In the genomic region with DNA sequence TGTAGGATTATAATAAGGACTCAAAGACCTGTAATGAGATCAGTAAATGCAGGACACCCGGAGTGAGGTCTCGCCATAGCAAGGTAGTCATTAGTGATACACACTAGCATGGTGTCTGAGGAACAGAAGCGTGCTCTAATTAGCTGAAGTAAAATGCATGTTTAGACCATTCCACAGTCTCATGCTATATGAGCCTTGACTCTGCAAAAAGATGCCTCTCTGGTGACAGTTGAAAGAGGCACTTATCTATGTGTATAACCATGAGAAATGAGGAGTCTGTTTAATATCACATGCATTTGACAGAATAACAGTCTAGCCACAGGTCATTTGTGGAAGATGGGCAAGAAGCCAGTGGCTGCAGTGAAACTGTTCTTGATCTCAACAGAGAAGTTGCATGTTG, we compare ENCODE assay signal across 17 mouse cellular contexts.
"Had no signal": no experiment of that assay in that cellular context is flagged by ENCODE, and none has a peak within 500 bp of the region (broad histone marks: within the 10 kb centered on the region; RNA-seq: fewer than 3 reads in every experiment).

No protein-coding gene starts in this region.

- H3K4me3 ChIP-seq: layer of hippocampus, adult 2 months; limb, embryonic 12.5 days; myocyte; neural tube, embryonic 12.5 days had no signal

- H3K9ac ChIP-seq: limb, embryonic 12.5 days; liver, embryonic 14.5 days; neural tube, embryonic 12.5 days had no signal

- H3K27ac ChIP-seq: layer of hippocampus, adult 2 months; limb, embryonic 12.5 days; liver, embryonic 14.5 days; neural tube, embryonic 12.5 days had no signal

- DNase-seq: kidney, adult 18-20 months; kidney, postnatal 10 days; kidney, postnatal 4 days; liver; lung, adult 18-20 months; lung, postnatal 4 days; retina, postnatal 1 day; right cerebral cortex, postnatal 4 days; spleen, adult 18-20 months; thymus, adult 18-20 months; thymus, postnatal 14 days had no signal

- H3K4me2 ChIP-seq: limb, embryonic 12.5 days; midbrain, embryonic 11.5 days; neural tube, embryonic 12.5 days had no signal

- H3K9me3 ChIP-seq: limb, embryonic 12.5 days; neural tube, embryonic 12.5 days had no signal

- H3K4me1 ChIP-seq: limb, embryonic 12.5 days; neural tube, embryonic 12.5 days had no signal

- H3K36me3 ChIP-seq: limb, embryonic 12.5 days; neural tube, embryonic 12.5 days had no signal

- H3K27me3 ChIP-seq: limb, embryonic 12.5 days; neural tube, embryonic 12.5 days had no signal
